Mouse (Mus musculus) embryo, embryonic 9.5 days (tissue): ENCODE results near the gene Il18.

Experiments used
- DNase-seq: peaks from one replicate; pipeline ENCODE4 v3.0.0-alpha.2; 2017; ENCODE audit errors: extremely low spot score

Il18 gene

DNA sequence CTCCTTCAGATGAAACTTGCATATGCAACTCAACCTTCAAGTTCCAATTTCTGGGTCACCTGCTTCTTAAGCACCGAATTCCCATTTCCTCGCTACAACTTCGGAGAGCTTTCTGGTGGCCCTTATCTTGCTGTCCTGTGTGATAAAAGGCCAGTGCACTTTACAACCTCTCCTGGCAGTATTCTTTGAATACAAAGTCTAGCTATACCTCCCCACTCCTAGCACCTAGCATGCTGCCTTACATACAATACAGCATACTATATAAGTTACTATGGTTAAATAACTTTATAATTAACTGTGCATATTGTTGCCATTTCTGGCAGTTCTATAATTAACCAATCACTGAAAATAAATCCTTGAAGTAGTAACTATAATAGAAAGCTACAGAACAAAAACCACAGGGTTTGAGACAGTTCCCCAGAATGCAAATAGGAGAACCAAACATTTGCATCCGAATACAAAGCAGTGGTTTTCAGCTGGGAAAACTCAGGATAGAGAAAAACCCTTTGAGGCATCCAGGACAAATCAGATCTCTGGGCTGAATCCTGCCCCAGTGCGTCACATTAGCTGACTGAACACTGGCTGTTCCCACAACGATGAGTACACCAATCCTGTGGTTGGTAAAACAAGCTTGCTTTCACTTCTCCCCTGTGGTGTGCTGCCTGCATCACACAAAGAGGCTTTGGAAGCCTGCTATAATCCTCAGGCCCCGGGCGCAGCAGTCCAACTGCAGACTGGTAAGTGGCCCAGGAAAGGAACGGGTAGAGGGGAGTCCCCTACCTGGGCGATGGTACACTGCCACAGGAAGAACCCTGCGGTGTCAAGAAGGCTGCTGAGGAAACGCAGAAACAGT lies at the start of gene Il18:
TSS of gene Il18 (plus strand) at position 587 of the 853 bp plus-strand sequence.
- DNase-seq: peak; percentile 49

DNA sequence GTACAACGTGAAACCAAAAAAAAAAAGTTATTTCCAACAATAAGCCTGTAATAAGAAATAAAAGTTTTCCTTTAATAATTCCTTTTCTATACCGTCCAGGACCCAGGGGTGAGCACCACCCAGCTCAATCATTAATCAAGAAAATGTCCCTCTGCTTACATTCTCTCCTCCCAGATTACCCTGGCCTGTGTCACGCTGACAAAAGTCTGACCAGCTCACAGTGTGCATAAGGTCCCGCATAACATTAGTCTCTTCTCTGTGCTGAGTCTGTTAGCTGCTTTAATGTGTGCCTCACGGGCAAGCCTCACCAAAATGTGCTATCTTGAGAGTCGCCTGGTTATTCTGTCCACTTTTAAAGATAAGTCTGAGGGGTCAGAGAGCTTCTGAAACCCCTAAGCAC lies 49.2 kb upstream of the Il18 start:
- DNase-seq: no peak

DNA sequence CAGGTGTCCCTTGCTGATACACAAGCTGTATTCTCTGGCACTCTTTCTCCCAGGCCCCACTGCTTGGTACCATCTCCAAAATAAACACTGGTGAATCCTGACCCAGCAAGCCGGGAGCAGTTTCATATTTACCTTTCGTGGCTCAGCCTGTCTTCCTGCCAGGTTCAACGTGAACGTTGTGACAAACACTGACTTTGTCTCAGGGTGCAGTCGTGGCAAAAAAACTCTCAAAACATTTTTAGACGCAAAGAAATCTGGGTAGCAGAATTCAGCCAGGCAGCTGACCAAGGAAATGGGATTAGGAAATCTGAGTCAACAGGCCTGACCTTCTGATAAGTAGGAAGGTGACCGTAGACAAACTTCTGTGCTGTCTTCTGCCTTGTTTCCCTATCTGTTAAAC lies 47.1 kb upstream of the Il18 start:
- DNase-seq: no peak

DNA sequence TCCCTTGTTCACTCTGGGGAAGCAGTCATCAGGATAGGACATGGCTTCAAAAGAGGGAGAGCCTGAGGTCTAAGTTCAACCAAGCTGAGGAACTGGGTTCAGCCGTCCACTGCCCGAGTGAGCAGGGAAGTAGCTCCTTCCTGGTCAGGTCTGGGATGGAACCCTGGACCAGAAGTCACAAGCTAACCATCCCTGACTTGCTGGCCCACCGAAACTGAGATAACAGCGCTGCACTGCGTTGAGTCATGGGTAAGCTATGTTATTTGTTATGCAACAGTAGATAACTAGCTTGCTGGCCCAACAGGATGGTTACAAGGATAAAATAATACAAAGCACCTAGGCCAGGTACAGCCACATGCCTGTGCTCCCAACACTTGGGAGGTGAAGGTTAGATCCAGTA lies 39.2 kb upstream of the Il18 start:
- DNase-seq: no peak

DNA sequence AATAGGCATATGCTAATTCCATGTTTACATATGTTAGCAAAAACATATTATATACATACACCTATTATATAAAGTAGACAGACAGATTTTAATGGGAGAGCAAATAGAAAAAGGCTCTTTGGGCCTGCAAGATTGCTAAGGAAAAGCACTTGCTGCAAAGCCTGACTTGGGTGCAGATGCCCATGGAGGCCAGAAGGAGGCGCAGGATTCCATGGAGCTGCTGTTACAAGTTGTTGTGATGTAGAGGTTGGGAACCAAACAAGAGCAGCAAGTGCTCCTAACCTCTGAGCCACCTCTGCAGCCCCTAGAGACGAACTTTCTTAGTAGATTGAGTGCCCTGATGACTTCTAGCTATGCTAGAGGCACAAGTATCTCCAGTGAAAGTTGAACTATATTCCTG lies 35.8 kb upstream of the Il18 start:
- DNase-seq: peak; percentile 29

DNA sequence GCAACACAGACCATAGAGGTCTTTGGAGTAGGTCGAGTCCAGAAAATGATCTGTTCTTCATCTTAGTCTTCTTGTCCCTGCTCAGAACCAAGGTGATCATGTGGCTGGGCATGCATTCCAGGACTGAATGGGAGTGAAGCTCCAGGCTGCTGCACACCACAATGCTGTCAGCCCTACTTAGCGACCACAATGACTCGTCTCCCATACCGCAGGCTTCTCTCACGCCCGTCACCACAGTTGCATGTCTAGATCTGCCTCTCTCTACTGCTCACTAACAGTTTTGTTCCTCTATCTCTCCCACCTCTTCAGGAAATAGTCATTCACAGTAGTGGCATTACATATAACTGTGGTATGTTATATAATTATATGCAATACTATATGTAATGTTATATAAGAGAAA lies 33.9 kb upstream of the Il18 start:
- no peak for DNase-seq

DNA sequence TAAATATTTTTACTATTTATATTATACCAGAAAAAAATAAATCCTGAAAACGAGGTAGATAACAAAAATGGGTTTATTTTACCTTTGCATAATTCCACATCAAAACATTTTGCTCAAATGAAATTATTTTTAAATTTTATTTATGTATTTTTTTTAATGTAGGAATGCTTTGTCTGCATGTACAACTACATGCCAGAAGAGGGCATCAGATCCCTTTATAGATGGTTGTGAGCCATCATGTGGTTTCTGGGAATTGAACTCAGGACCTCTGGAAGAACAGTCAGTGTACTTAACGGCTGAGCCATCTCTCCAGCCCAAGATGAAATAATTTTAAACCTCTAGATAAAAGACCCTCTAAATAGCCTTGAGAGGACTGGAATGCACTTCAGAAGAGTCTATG lies 33.1 kb upstream of the Il18 start:
- DNase-seq: no peak

DNA sequence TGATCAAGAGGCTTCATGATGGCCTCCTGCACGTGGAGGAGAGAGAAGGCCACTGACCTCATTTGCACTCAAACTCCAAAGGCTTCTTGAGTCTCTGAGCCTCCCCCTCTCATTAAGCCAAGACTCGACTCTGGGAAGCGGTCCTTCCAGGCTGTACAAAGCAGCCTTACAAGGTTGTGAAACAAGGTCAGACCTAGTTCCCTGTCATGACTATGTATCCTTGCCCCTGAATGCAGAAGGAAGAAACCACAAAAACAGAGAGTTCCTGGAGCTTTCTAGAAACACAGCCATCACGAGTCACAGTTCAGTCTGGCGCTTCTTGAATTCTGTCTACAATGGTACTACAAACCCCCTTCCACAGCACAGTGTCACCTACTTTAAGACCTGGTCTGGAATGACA lies 32.1 kb upstream of the Il18 start:
- DNase-seq: no peak

DNA sequence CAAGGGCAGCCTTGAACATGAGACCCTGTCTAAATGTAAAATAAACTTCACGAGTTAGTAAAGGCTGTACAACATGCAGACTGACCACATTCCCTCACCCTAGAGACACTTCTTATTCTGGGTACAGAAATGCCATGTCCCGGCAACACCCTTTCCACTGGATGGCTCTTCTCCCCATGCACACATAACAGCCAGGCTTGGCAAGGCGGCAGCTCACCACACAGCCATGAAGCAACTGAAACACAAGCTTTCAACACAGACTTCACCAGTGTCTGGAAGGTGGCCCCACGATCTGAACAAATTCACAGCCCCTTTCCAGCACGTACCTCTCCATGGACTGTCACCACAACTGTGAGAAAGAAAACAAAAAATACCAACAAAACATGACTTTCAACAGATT lies 29.7 kb upstream of the Il18 start:
- no peak for DNase-seq

DNA sequence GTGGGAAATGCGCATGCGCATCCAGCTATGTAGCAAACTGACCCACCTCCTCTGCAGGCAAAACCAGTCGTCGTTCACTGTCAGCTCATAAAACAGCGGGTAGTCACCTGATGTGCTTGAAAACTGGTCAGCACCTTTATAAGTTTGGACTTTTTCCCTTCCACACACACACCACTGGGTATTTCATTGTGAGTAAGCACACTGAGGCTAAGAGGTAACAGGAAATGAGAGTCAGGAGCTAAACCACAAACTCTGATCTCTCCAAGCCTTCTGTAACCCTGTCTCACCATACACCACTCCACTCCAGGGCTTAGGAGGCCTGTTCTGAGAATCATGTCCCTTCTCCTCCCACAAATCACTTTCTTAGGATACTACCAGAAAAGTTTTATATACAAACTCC lies 29.0 kb upstream of the Il18 start:
- DNase-seq: no peak

DNA sequence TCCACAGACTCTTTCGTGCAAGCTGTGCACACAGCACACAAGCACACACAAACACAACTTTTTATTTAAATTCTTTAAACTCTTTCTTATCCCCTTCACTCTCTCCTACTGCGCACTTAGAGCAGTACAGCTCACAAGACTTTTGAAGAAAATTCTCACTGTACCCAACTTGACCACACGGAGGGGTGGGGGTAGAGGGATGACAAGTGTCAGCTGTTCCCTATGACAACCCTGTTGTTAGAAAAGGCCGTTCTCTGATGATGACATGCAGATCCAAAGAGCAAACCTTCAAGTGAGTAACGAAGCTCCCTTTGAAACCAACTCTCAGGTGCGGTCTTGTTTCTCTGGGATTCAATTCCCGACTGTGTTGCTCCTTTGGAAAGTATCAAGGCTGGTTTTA lies 26.8 kb upstream of the Il18 start:
- DNase-seq: no peak

DNA sequence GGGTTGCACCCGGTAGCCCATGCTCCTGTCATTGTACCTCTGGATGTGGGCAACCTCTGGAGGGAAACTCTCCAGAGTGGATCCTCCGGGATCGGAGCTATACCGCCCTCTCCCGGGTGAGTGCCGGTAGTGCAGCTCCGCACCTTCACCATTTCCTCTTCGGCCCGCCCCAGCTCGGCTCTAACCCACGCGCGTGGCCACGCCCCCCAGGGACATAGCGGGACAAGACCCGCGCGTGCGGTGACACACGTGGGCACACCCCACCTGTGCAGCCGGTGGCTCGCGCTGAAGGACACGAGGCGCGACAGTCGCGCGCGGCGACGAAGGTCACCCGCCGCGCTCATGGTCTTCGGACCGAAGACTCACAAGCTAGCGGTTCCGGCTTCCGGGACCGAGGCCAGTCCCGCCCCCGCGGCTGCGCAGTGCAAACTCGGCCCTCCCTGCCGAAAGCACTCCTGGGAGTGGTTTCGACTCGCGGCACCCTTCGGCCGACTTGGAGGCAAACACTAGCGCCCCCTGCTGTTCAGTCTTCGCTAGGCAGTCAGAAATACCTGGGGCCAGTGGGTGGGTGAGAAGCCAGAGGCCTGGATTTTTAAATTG lies 26.2 kb upstream of the Il18 start, which contains the start of gene Pts:
TSS of gene Pts (minus strand) at position 432 of the 600 bp plus-strand sequence.
- DNase-seq: peak; percentile 97

DNA sequence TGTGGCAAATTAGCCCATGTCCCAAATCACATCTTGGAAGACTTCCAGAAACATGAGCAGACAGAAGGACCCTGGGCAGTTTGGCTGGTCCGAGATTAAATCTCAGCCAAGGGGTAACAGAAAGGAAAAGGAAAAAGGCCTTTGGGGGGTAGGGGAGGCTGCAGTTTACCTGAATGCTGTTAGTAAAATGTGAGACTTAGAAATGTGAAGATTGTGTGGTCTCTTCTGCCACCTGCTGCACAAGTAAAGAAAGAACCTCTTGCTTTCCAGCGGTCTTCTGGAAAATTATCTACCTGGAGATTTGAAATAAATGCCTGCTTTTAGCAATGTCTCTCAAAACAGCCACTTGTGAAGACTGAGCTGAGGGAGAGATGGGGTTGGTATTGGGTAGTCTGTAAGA lies 23.7 kb upstream of the Il18 start:
- DNase-seq: peak; percentile 14

DNA sequence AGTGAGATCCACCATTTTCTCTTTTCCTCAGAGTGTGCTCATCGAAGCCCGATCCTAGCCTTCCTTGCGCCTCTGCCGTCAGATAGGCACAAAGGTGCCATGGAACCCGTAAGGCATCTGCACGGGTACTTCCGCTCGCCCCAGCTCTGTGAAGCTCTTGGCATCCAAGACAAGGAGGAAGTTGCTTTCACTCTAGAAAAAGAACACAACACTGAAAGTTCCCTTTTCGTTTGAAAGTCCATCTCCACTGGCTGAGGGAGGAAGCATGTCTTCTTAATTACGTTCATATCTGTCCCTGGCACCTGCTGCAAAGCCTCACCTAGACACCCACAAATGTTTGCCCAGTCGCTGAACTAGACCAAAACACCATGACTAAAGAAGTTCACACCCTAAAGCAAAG lies 21.3 kb upstream of the Il18 start:
- no peak for DNase-seq

DNA sequence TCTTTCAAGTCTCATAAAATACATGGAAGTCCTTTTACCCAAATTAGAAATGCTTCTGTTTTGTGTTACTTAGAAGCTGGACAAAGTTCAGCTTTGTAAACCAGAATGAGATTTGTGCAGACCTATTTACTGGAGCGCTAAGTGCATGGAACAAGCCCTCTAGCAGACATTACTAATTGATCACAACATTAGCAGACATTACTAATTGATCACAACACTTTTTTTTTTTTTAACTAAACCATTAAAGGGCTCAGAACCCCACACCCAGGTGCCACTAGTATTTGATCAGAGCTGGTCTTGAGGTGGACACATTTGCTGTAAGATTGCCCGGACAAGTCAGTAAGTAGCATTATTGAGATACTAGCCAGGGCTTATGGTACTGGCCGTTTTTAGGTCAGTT lies 20.8 kb upstream of the Il18 start:
- DNase-seq: no peak

DNA sequence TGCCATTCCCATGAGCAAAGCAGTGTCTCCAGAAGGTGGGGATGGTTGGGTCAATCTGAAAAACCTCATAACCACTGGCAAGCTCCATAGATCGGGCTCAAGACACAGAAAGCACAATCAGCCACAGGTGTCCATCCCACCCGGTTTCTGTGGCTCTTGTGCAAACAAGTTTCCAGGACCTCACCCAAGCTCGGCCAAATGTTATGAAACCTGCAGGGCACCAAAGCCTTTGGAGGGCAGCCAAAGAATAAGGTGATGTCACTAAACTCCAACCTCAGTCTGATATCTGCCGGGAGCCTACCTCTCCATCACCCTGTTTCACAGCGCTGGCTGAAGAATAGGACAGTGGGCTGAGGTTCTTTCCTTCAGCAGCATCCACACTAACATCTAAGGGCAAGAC lies 18.7 kb upstream of the Il18 start:
- DNase-seq: no peak

DNA sequence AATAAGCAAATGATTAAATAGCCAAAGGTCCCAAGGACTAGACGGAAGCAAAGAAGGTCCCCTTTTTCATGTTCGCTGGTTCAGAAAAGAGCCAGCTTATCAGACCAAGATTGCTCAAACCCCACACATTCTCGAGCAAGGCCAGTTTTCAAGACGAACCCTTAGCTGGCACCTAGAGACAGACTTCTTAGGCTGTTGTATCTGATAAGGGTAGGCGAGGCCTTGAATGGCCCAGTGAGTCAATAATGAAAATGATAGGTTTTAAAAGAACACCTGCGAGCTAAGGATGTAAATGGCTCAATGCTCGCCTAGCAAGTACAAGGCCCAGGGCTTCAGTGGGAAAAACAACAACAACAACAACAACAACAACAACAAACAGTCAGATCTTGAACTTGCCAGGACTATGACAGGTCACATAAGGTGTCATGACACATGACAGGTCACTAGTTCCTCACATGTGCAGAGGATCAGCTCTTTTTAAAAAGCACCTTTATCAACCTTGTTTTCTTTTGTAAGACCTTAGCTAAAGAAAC lies 18.0 kb upstream of the Il18 start:
- no peak for DNase-seq

DNA sequence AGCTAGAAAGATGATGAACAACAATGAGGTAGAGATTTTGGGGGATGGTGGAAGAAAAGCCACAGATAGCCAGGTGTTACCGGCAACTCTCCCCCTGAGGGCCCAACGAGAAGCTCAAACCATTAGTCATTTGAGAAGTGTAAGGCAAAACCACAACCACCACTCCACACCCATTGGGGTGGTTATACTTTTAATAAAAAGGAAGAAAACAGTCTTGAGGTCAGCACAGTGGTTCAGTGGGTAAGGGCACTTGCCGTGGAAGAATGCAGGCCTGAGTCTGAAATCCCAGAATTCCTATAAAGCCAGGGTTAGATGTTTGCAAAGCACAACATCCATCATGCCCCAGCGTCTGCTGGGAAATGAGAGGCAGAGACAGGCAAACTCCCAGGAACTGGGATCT lies 17.3 kb upstream of the Il18 start:
- no peak for DNase-seq

DNA sequence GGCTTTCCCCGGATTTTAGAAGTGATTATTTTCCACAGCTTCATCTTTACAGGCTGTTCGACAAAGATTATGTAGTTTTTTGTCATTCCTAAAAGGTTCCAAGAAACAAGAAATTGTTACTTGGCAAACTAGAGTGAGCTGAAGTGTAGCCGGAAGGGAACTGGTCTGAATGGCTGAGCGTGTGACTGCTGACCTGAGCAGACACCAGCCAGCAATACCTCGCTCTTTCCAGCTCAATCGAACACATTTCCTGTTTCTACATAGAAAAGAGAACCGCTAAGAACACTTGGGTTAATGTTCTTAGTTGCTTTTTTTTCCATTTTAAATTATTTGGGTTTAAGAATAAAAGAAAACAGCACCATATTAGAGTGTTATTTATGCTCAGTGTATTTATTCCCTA lies 14.5 kb upstream of the Il18 start:
- DNase-seq: no peak

DNA sequence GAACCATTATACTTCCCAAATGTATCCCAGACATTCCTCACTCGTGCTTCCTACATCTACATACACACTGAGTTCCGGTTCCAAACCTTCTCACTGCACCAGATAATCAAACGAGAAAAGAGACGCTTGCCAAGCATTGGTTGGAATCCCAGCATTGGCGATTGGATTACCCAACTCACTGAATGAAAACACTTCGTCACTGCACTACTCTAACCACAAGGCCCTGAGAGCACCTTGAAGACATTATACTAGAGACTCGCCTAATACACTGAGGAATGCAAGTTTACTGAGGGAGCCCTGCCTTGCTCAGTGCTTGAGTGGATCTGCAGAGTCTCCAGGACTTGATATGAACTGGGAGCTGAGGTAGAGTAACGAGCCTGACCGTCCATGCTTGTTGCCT lies 12.2 kb upstream of the Il18 start:
- DNase-seq: no peak

DNA sequence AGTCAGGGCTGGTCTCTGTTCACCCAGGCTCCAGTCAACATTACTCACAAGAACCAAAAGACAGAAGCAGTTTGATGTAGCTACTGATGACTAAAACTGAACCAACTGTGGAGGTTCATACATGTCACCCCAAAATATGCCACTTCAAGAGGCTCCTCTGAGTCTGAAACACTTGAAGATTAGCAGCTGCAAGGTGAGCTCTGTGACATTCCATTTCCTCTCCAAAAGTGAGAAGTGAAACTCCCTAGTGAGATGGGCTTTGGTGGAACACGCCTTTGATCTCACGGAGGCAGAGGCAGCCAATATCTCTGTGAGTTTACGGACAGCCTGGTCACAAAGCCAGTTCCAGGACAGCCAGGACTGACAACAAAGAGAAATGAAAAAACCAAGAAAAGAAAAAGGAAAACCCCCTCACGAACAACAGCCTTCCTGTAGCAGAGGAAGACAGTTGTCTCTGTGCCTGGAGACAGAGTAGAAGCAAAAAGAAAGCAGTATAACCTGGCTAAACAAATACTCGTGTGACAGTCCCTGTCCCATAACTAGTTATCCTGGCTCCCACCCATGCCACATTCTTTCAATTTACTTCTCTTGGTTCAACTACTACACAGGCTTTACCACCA lies 6.7 kb upstream of the Il18 start:
- no peak for DNase-seq

DNA sequence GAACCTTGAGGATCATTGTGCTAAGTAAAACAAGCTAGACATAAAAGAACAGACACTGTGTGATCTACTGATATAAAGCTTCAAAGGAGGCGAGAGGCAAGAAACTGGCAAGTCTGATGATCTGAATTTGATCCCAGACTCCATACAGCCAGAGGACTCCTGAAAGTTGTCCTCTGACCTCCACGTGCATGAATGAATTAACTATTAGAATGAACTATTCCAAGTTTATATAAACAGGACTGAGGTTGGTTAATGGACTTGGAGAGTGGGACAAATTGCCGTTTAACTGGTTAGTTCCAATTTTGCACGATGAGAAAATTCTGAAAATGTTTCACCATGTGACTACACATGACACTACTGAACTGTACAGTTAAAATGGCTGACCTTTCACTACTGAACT lies 5.7 kb upstream of the Il18 start:
- DNase-seq: no peak

DNA sequence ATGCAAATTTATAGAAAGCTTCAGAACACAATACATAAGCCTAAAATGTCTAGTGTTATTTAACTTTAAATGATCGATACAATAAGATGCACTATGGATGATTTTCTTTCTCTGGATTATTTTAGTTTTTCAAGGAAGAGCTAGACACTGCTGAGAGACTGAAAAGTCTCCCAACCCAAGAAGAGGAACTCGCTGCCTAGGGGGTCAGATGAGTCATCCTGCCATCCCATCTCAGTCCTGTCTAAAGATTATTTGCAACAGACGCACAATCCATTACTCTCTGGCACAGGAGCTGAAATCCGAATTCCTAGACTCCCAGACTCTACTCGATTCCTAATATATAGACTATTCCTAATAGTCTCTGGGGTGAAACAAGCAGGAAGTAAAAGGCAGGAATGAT lies 2.4 kb upstream of the Il18 start:
- no peak for DNase-seq
